Mouse (Mus musculus) testis, adult 10 weeks (tissue): Measurements from ENCODE around the gene Muc3a. TPM values are rescaled to one million over a fixed set of nuclear protein-coding genes. Genes with fewer than 3 reads are reported as not detected.

Experiments
- polyA plus RNA-seq: library from polyadenylated mRNA; stranded (reverse); fragments of 350-450 nt; fragmentation: Illumina TruSeq; extraction: RNeasy Lipid Tissue Mini Kit (QIAGEN cat#74804); gene quantifications from one replicate; pipeline ENCODE4 v1.2.3, GENCODE M21; 2014; ENCODE audit warnings: low read depth, low replicate concordance

The Muc3a gene
- polyA plus RNA-seq: 0.32 TPM

GRCm38 (mm10) chr5:137212289-137212688 is at the start of gene Muc3a:
Gene Muc3a, minus strand, starts transcription at chr5:137212389.

Other genes with a start within 250 kb of the Muc3a start
- not detected for gene Cldn15, start 245.8 kb downstream of the Muc3a start, polyA plus RNA-seq
- gene Plod3, start 225.4 kb downstream of the Muc3a start, polyA plus RNA-seq: 1.0 TPM
- gene Znhit1, start 224.4 kb downstream of the Muc3a start, polyA plus RNA-seq: 26.3 TPM
- not detected for gene Vgf, start 186.0 kb downstream of the Muc3a start, polyA plus RNA-seq
- 7.2 TPM for gene Ap1s1, start 166.3 kb downstream of the Muc3a start, polyA plus RNA-seq
- gene Serpine1, start 140.1 kb downstream of the Muc3a start, polyA plus RNA-seq: 0.67 TPM
- gene Trim56, start 96.2 kb downstream of the Muc3a start, polyA plus RNA-seq: 1.0 TPM
- 28.7 TPM for gene Muc3, start 63.1 kb downstream of the Muc3a start, polyA plus RNA-seq
- not detected for gene Ache, start 75.1 kb upstream of the Muc3a start, polyA plus RNA-seq
- gene Ufsp1, start 82.2 kb upstream of the Muc3a start, polyA plus RNA-seq: 0.35 TPM
- gene Srrt, start 95.3 kb upstream of the Muc3a start, polyA plus RNA-seq: 56.1 TPM
- gene Trip6, start 102.0 kb upstream of the Muc3a start, polyA plus RNA-seq: not detected
- gene Slc12a9, start 121.2 kb upstream of the Muc3a start, polyA plus RNA-seq: 0.28 TPM
- 0.32 TPM for gene Ephb4, start 137.7 kb upstream of the Muc3a start, polyA plus RNA-seq